Mouse (Mus musculus): Measurements from ENCODE around the gene Gpr1.

- TF ChIP-seq CTCF (conservative IDR thresholded peaks at IDR 0.05 in 1 of 2, IDR thresholded peaks at IDR 0.05 in 1 of 2; ENCODE audit: low read depth in 2 of 2, low read length in 2 of 2) (no peak), POLR2A (IDR thresholded peaks at IDR 0.05; ENCODE audit: low read depth, low read length) (no peak), EP300 (IDR thresholded peaks at IDR 0.05; ENCODE audit: low read length) (no peak), MEF2A (IDR thresholded peaks at IDR 0.05; ENCODE audit: borderline replicate concordance, low read depth, low read length) (no peak), MAZ (IDR thresholded peaks at IDR 0.05; ENCODE audit: low read depth, low read length) (no peak), ZC3H11A (IDR thresholded peaks at IDR 0.05; ENCODE audit: low read depth, low read length) (no peak), GABPA (IDR thresholded peaks at IDR 0.05; ENCODE audit: insufficient replicate concordance, low read depth, low read length) (no peak), ZNF384 (IDR thresholded peaks at IDR 0.05; ENCODE audit: low read depth, low read length) (no peak), USF2 (conservative IDR thresholded peaks at IDR 0.05; ENCODE audit: low read depth, low read length) (no peak), ELF1 (IDR thresholded peaks at IDR 0.05; ENCODE audit: low read depth, low read length) (no peak), CHD1 (IDR thresholded peaks at IDR 0.05; ENCODE audit: low read depth, low read length) (no peak), TBP (conservative IDR thresholded peaks at IDR 0.05; ENCODE audit: low read depth, low read length) (no peak), JUN (IDR thresholded peaks at IDR 0.05; ENCODE audit: insufficient read depth, low read depth, low read length) (no peak), JUND (conservative IDR thresholded peaks at IDR 0.05; ENCODE audit: low read depth, low read length) (no peak)
Measured at GRCm38 (mm10) chr1:63227241-63227640, 12.9 kb upstream of the Gpr1 start.

Data from CH12.LX (cell line).